Mouse (Mus musculus) midbrain, embryonic 16.5 days (tissue): ENCODE results near the gene P2ry14. TPM values are rescaled to one million over a fixed set of nuclear protein-coding genes. Genes with fewer than 3 reads are reported as not detected.
A peak's percentile ranks its signal among the peaks of the same experiment; 100 is the strongest.

Experiments used
- ATAC-seq: fragments of 200-750 bp; cut with Nextera tagmentation; 2 replicates; pipeline ENCODE4 v1.8.0; 2017; ENCODE audit warnings: moderate TSS enrichment
- H3K27ac ChIP-seq: fragments of 300-500 bp; sonication (generic); 2 replicates; pipeline ENCODE4 v1.5.1; 2014; ENCODE audit warnings: mild to moderate bottlenecking, low read length, mixed read lengths
- H3K27me3 ChIP-seq: fragments of 300-500 bp; sonication (generic); 2 replicates; pipeline ENCODE4 v1.6.1; 2014; ENCODE audit warnings: low read depth, low read length, mixed read lengths; ENCODE audit not compliant: control insufficient read depth, insufficient read depth
- H3K36me3 ChIP-seq: fragments of 300-500 bp; sonication (generic); 2 replicates; pipeline ENCODE4 v1.6.1; 2014; ENCODE audit warnings: mild to moderate bottlenecking, low read length, moderate library complexity, mixed read lengths; ENCODE audit not compliant: control insufficient read depth, insufficient read depth
- H3K4me1 ChIP-seq: fragments of 300-500 bp; sonication (generic); 2 replicates; pipeline ENCODE4 v1.6.1; 2014; ENCODE audit warnings: mild to moderate bottlenecking, low read length, mixed read lengths; ENCODE audit not compliant: control insufficient read depth, insufficient read depth
- H3K4me2 ChIP-seq: fragments of 300-500 bp; sonication (generic); 2 replicates; pipeline ENCODE4 v1.6.1; 2014; ENCODE audit warnings: mild to moderate bottlenecking, low read length, mixed read lengths
- H3K4me3 ChIP-seq: fragments of 300-500 bp; sonication (generic); 2 replicates; pipeline ENCODE4 v1.5.1; 2014; ENCODE audit warnings: low read depth, mild to moderate bottlenecking, low read length, moderate library complexity, mixed read lengths
- H3K9ac ChIP-seq: fragments of 300-500 bp; sonication (generic); 2 replicates; pipeline ENCODE4 v1.6.1; 2014; ENCODE audit warnings: low read depth, low read length, mixed read lengths
- H3K9me3 ChIP-seq: fragments of 300-500 bp; sonication (generic); replicated peaks from 2 replicates; pipeline ENCODE4 v1.6.1; 2014; ENCODE audit warnings: mild to moderate bottlenecking, low read length, mixed read lengths; ENCODE audit not compliant: control insufficient read depth, poor library complexity, severe bottlenecking
- WGBS: fragments of 180-500 bp; shearing (Covaris S2); extraction: QIAGEN DNeasy Blood & Tissue Kit; methylation state at CpG from one replicate; pipeline ENCODE4 v1.1.7; 2014; 5-methylcytosine and 5-hydroxymethylcytosine counted together
- polyA plus RNA-seq: library from polyadenylated mRNA; unstranded; fragments of >200 nt; fragmentation: Nextera tagmentation; extraction: Ambion mirVana; gene quantifications from 2 replicates; pipeline ENCODE4 v1.2.1, GENCODE M21; 2015

P2ry14 gene
- polyA plus RNA-seq, 1 experiment from 2014 or later: 4.7 TPM

DNA sequence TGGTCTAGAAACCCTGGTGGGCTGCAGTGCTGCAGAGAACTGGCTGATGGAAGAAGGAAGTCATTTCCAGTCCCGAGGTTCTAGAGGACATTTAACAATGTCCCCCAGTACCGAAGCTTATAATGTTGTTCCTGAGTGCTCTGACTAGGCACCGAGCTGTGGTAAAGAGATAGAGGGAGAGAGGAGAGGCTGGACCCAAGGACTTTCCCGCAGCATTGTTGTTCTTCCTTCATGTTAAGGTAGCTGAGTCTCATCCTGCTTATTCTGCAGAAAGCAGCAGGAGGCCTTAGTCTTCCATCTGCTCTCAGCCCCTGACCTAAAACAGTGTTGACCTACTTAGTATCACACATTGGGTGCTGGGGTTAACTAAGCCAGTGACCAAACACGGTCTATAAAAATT is 23.5 kb upstream of the P2ry14 start:
- no peak overlapping the region for H3K4me2 ChIP-seq
- H3K9me3 ChIP-seq: no peaks in the 10 kb centered on the region
- no peak overlapping the region for H3K9ac ChIP-seq
- 70% methylated on average over 5 of the region's 5 CpGs for WGBS
- H3K27ac ChIP-seq: no peak overlapping the region
- no peaks in the 10 kb centered on the region for H3K36me3 ChIP-seq
- H3K4me1 ChIP-seq: no peaks in the 10 kb centered on the region
- H3K27me3 ChIP-seq: no peaks in the 10 kb centered on the region
- no peak overlapping the region for H3K4me3 ChIP-seq
- ATAC-seq: no peak

DNA sequence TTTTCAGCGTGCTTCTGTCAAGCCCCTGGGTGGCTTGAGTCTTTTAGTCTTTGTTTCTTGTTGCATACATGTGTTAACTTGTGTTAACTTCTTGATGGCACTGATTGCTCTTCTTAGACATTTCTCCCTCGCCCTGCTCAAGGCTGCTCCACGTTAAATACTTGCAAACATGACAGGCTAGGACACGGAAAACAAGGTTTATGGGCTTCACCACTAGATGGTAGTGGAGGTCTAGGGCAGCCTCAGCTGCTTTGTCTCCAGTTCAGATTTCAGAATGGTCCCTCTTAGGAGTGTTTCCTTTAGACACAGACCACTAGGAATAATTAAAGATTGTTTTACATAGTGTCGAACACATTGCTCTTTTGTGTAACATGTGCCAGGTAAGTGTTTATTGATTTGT is 21.8 kb upstream of the P2ry14 start:
- no peaks in the 10 kb centered on the region for H3K36me3 ChIP-seq
- no peak overlapping the region for H3K27ac ChIP-seq
- peak; percentile 87 for ATAC-seq
- no peak overlapping the region for H3K4me2 ChIP-seq
- no peak overlapping the region for H3K9ac ChIP-seq
- H3K27me3 ChIP-seq: no peaks in the 10 kb centered on the region
- WGBS: 41% methylated on average over 5 of the region's 5 CpGs
- H3K9me3 ChIP-seq: no peaks in the 10 kb centered on the region
- H3K4me1 ChIP-seq: no peaks in the 10 kb centered on the region
- no peak overlapping the region for H3K4me3 ChIP-seq

DNA sequence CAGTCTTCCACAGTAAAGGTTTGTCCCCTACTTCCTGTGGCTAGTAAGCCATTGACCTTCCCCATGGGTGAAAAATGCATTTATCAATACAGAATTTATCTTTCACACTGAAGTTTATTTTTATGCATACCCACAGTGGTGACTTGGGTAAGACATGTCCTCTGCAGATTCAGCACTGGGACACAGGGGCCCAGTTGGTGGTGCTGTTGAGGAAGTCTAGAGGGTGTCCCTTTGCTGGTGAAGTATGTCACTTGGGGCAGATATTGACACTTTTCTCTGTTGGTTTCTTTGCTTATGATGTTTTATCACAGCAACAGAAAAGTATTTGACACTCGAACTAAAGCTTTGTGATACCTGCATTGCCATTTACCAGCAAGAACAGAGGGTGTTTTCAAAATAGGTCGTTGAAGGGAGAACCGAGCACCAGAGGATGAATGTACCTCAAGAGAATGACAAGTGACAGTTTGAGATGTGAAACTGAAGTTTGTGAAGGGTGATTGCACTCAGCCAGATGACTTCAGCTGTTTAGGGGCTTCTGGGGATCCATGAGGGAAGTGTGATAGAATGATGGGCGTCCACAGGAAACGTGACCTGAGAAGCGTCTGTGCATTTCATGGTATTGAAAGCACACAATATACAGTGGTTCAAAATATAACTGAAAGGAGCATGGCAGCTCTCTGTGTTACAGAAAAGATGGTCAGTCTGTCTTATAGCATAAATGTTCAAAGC is 21.2 kb upstream of the P2ry14 start:
- WGBS: 88% methylated on average over 6 of the region's 6 CpGs

DNA sequence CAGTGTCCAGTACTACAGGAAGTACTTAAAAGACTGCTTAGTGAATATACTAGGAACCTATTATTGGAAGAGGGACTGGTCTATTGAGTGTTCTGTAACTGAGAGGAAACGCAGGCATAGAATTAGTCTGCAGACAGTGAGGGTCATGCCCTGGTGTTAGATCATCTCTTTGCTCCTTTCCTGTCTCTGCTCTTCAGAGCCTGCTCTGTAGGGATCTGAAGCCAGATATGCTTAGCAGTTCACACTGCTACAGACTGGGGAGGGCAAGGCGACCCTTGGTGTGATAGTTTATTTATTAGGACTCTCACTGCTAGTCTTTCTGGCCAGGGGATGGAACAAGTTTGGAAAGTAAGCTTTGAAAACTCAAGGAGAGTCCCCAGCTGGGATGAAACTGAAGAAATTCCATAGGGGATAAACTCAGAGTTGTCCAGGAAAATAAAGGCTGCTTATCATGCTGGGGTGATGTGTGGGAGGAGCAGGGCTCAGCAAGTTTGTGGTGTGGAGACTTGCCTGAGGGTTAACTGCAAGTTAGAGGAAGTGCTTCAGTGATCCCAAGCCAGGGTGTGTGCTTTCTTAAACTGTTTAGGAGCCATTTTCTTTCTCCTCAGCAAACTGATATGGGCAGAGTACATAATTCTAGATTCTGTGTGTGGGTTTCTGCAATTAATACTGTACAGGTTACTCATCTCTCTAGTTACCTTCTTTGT is 16.7 kb upstream of the P2ry14 start:
- H3K36me3 ChIP-seq: no peaks in the 10 kb centered on the region
- no peak overlapping the region for H3K4me3 ChIP-seq
- no peaks in the 10 kb centered on the region for H3K27me3 ChIP-seq
- no peaks in the 10 kb centered on the region for H3K4me1 ChIP-seq
- no peaks in the 10 kb centered on the region for H3K9me3 ChIP-seq
- H3K27ac ChIP-seq: no peak overlapping the region
- WGBS: 62% methylated on average over 2 of the region's 2 CpGs
- no peak overlapping the region for H3K9ac ChIP-seq
- H3K4me2 ChIP-seq: no peak overlapping the region
- ATAC-seq: no peak

More for the DNA sequence above, 21.2 kb upstream of the P2ry14 start:
- Histone ChIP-seq H3K36me3 (no peaks in the 10 kb centered on the region), H3K9me3 (no peaks in the 10 kb centered on the region), H3K4me3 (no peak overlapping the region), H3K27ac (no peak overlapping the region), H3K4me1 (no peaks in the 10 kb centered on the region), H3K9ac (no peak overlapping the region), H3K27me3 (no peaks in the 10 kb centered on the region), H3K4me2 (no peak overlapping the region)
- ATAC-seq: no peak

DNA sequence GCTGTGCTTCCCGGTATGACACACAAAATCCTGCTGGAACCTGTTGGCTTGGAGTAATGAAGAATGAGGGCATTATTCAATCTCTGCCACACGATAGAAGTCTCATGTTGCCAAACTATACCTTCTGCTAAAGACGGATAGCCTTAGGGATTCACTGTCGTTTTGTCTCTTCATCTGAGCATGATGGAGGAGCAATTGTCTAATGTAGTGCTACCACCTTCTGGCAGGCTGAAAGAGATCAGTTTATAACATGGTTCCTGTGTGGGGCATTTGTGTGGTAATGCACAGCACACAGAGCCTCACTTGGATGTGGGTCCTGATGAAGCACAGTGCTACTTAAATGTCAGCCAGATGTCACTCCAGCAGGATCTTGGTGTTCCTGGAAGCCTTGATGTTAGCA is 15.8 kb upstream of the P2ry14 start:
- Histone ChIP-seq H3K36me3 (no peaks in the 10 kb centered on the region), H3K9ac (no peak overlapping the region), H3K9me3 (no peaks in the 10 kb centered on the region), H3K27me3 (no peaks in the 10 kb centered on the region), H3K27ac (no peak overlapping the region), H3K4me1 (no peaks in the 10 kb centered on the region), H3K4me2 (no peak overlapping the region), H3K4me3 (no peak overlapping the region)
- 84% methylated on average over 4 of the region's 4 CpGs for WGBS
- no peak for ATAC-seq

DNA sequence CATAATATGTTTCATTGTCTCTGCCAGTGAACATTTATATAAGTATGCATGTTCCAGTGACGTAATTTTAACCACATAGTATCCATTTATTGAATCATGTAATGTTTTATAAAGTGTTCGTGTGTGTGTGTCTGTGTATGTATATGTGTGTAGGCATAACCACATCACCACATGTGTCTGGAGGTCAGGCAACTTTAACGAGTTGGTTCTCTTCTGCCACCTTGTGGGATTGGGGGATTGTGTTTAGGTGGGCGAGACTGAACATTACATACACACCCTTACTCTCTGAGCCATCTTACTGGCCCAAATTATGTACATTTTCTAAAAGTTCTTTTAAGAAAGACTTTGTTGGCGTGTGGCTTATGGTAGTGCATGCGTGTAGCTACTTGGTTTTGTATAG is 15.1 kb upstream of the P2ry14 start:
- Histone ChIP-seq H3K4me1 (no peaks in the 10 kb centered on the region), H3K4me3 (no peak overlapping the region), H3K36me3 (no peaks in the 10 kb centered on the region), H3K9me3 (no peaks in the 10 kb centered on the region), H3K4me2 (no peak overlapping the region), H3K9ac (no peak overlapping the region), H3K27me3 (no peaks in the 10 kb centered on the region), H3K27ac (no peak overlapping the region)
- no peak for ATAC-seq
- WGBS: 94% methylated on average over 6 of the region's 6 CpGs

DNA sequence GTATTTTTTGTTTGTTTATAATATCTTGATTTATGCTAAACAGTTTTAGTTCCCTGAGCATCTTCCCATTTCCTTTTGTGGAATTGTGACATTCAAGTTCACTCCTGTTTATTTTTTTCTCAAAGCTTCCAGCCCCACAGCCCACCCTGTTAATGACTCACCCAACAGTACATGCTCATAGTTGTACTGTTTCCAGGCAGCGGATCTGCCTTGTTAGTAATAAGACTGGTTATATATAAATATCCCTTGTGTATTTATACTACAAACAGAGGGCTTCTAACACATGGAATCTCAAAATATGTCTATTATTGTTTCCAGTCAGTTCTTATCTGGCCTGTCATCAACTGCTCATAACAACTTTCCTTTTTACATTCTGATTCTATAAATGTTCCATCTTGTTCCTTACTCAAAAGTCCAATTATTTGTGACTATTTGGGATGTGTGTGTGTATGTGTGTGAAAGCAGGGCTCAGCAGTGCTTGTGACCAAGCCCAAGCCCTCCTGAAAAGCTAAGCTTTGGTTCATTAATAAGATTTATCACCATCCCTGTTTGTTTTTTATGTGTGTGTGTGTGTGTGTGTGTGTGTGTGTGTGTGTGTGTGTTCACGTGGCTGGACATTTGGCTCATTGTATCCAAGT is 14.1 kb upstream of the P2ry14 start:
- Histone ChIP-seq H3K9me3 (no peaks in the 10 kb centered on the region), H3K9ac (no peak overlapping the region), H3K4me2 (no peak overlapping the region), H3K27ac (no peak overlapping the region), H3K36me3 (no peaks in the 10 kb centered on the region), H3K27me3 (no peaks in the 10 kb centered on the region), H3K4me1 (no peaks in the 10 kb centered on the region), H3K4me3 (no peak overlapping the region)
- no peak for ATAC-seq
- WGBS: 94% methylated on average over 2 of the region's 2 CpGs

DNA sequence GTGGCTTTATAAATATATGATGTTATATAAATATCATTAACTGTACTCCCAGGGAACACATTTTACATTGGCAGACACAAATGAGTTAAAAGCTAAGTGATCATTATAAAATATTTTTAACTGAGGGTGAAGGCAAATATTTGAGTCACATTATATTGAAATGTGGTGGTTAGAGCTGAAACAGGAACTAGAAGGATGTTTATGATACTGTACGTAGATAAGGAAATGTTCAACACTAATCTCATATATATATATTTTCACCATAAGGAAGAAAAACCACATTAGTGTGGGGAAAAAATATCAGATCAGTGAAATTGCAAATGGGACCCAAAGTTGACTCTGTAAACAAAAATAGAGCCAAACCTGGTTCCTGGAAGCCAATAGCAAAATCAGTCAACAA is 7.0 kb upstream of the P2ry14 start:
- no peak for ATAC-seq
- H3K4me1 ChIP-seq: no peaks in the 10 kb centered on the region
- H3K4me2 ChIP-seq: no peak overlapping the region
- H3K4me3 ChIP-seq: no peak overlapping the region
- 94% methylated on average over 1 of the region's 1 CpGs for WGBS
- H3K27ac ChIP-seq: no peak overlapping the region
- no peaks in the 10 kb centered on the region for H3K36me3 ChIP-seq
- no peaks in the 10 kb centered on the region for H3K27me3 ChIP-seq
- H3K9ac ChIP-seq: no peak overlapping the region
- H3K9me3 ChIP-seq: no peaks in the 10 kb centered on the region

DNA sequence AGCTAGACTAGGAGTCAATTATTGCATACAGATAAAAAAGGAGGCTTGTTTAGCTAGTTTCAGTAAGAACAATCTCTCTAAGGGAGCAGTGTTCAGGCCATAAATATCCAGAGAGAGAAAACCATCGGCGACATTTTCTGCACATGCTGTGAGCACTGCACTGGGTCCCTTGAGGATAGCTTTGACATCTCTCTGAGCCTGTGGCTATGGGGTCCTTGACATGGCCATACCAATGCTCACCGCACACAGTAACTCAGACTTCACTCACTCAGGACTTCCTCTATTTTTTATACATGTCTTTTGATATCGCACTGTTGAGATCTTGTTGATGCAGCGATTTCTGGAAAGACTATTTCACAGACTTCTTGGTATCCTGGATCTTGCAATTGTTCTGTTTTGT is 3.6 kb upstream of the P2ry14 start:
- no peak overlapping the region for H3K4me2 ChIP-seq
- no peaks in the 10 kb centered on the region for H3K36me3 ChIP-seq
- 97% methylated on average over 5 of the region's 5 CpGs for WGBS
- H3K9ac ChIP-seq: no peak overlapping the region
- H3K9me3 ChIP-seq: no peaks in the 10 kb centered on the region
- no peak for ATAC-seq
- no peaks in the 10 kb centered on the region for H3K27me3 ChIP-seq
- H3K4me3 ChIP-seq: no peak overlapping the region
- H3K4me1 ChIP-seq: no peaks in the 10 kb centered on the region
- H3K27ac ChIP-seq: no peak overlapping the region
